ENCODE assay signal across 8 mouse cellular contexts in the genomic region with DNA sequence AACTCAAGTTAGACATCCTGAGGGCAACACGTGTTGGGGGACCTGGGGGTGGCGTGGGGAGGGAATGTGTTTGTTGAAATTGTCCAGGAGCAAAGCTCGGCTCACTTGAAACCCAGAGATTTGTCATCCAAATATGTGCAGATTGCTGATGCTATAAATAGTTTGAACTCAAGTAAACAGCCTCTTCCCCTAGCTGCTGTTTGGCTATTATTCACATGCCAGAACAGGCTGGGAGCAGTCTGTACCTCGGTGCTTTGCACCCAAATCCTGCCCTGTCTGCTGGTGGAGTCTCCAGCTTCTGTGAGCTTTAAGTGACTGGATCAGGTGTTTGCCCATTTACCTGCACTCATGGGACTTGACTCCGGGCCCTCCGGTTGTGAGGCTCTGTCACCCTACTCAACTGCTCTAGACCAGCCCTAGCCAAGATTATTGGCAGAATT. TPM values are rescaled to one million over a fixed set of nuclear protein-coding genes. Genes with fewer than 3 reads are reported as not detected.
DNase-seq lines count a peak whose midpoint lies in the region; ATAC-seq and TF ChIP-seq lines count a peak whose summit lies in the region.

No protein-coding gene starts in this region.

- 0 out of 2 replicates have a peak, but pooled peaks cover 10% of the 10 kb centered on the region for H3K4me1 ChIP-seq in forebrain, embryonic 14.5 days (ENCODE audit: control insufficient read depth, insufficient read depth, low read length)
- H3K4me1 ChIP-seq in forebrain, embryonic 13.5 days: peaks cover 15% of the 10 kb centered on the region
- H3K4me1 ChIP-seq in kidney, adult 2 months (ENCODE audit: control insufficient read depth, insufficient read depth, low read length): peaks cover 19% of the 10 kb centered on the region
- H3K4me1 ChIP-seq in limb, embryonic 14.5 days (ENCODE audit: control insufficient read depth, insufficient read depth, low read length): peaks cover 14% of the 10 kb centered on the region
- H3K4me1 ChIP-seq in stomach, embryonic 15.5 days: peaks cover 26% of the 10 kb centered on the region

- no peak for ATAC-seq in forebrain, embryonic 14.5 days
- ATAC-seq in forebrain, embryonic 13.5 days: no peak
- ATAC-seq in limb, embryonic 14.5 days (ENCODE audit: low FRiP score, low read depth): peak; percentile 44; the same call in 1 of the 2 replicates
- peak; percentile 32; the same call in 1 of the 2 replicates for ATAC-seq in stomach, embryonic 15.5 days (ENCODE audit: insufficient read depth, low FRiP score, low read depth)

- WGBS in forebrain, embryonic 14.5 days: 87% methylated on average over 6 of the region's 6 CpGs
- 83% methylated on average over 6 of the region's 6 CpGs for WGBS in forebrain, embryonic 13.5 days
- WGBS in kidney, adult 2 months: 25% methylated on average over 6 of the region's 6 CpGs
- 43% methylated on average over 6 of the region's 6 CpGs for WGBS in limb, embryonic 14.5 days
- WGBS in stomach, embryonic 15.5 days: 25% methylated on average over 6 of the region's 6 CpGs

- no peak overlapping the region for H3K4me3 ChIP-seq in forebrain, embryonic 14.5 days (ENCODE audit: low read depth, low read length)
- no peak overlapping the region for H3K4me3 ChIP-seq in forebrain, embryonic 13.5 days
- H3K4me3 ChIP-seq in kidney, adult 2 months (ENCODE audit: insufficient read depth, low read depth, low read length): no peak overlapping the region
- H3K4me3 ChIP-seq in limb, embryonic 14.5 days (replicated peaks; ENCODE audit: low read length): no peak overlapping the region
- no peak overlapping the region for H3K4me3 ChIP-seq in stomach, embryonic 15.5 days (replicated peaks)

- no peaks in the 10 kb centered on the region for H3K36me3 ChIP-seq in forebrain, embryonic 14.5 days (ENCODE audit: control insufficient read depth, insufficient read depth, low read length)
- no peaks in the 10 kb centered on the region for H3K36me3 ChIP-seq in forebrain, embryonic 13.5 days (ENCODE audit: poor library complexity, severe bottlenecking)
- H3K36me3 ChIP-seq in kidney, adult 2 months (ENCODE audit: control insufficient read depth, insufficient read depth, low read length): no peaks in the 10 kb centered on the region; the same call in 1 of the 2 replicates
- H3K36me3 ChIP-seq in limb, embryonic 14.5 days (ENCODE audit: control insufficient read depth, insufficient read depth, low read length): no peaks in the 10 kb centered on the region
- no peaks in the 10 kb centered on the region for H3K36me3 ChIP-seq in stomach, embryonic 15.5 days

- DNase-seq in forebrain, embryonic 14.5 days (ENCODE audit: low spot score): peak; percentile 30
- peak; percentile 45 for DNase-seq in 3T3-L1 (ENCODE audit: low read depth, low spot score)
- DNase-seq in fibroblast of lung, adult 2 months (ENCODE audit: low read depth): peak; percentile 61
- peak; percentile 62 for DNase-seq in kidney, adult 2 months
- DNase-seq in limb, embryonic 14.5 days (ENCODE audit: low spot score): peak; percentile 8
- no peak for DNase-seq in spleen, postnatal 10 days (ENCODE audit: low spot score in 2 of 2)

- TF ChIP-seq POLR2A in kidney, adult 2 months (IDR thresholded peaks at IDR 0.05; ENCODE audit: low read depth, low read length): no peak
- no peak for TF ChIP-seq POLR2A in limb, embryonic 14.5 days (IDR thresholded peaks at IDR 0.05; ENCODE audit: borderline replicate concordance, extremely low read depth, insufficient read depth, insufficient read length)

- no peak overlapping the region for H3K9ac ChIP-seq in forebrain, embryonic 14.5 days (ENCODE audit: low read length)
- no peak overlapping the region for H3K9ac ChIP-seq in forebrain, embryonic 13.5 days
- no peak overlapping the region for H3K9ac ChIP-seq in limb, embryonic 14.5 days (ENCODE audit: low read depth, low read length, severe bottlenecking)
- H3K9ac ChIP-seq in stomach, embryonic 15.5 days: no peak overlapping the region

- TF ChIP-seq CTCF in kidney, adult 2 months (conservative IDR thresholded peaks at IDR 0.05; ENCODE audit: insufficient read depth, insufficient read length, low read depth, low read length): no peak

- no peak overlapping the region for H3K4me2 ChIP-seq in forebrain, embryonic 14.5 days (ENCODE audit: low read length)
- no peak overlapping the region for H3K4me2 ChIP-seq in forebrain, embryonic 13.5 days
- no peak overlapping the region for H3K4me2 ChIP-seq in limb, embryonic 14.5 days (replicated peaks; ENCODE audit: low read depth, low read length, severe bottlenecking)
- peak overlapping the region; percentile 2; the same call in 1 of the 2 replicates for H3K4me2 ChIP-seq in stomach, embryonic 15.5 days

- peak overlapping the region; percentile 27; the same call in 1 of the 2 replicates for H3K27ac ChIP-seq in forebrain, embryonic 14.5 days (ENCODE audit: low read depth, low read length)
- H3K27ac ChIP-seq in forebrain, embryonic 13.5 days: no peak overlapping the region
- H3K27ac ChIP-seq in kidney, adult 2 months (ENCODE audit: insufficient read depth, low read depth, low read length): peak overlapping the region; percentile 65
- no peak overlapping the region for H3K27ac ChIP-seq in limb, embryonic 14.5 days (replicated peaks; ENCODE audit: low read depth, low read length)
- peak overlapping the region; percentile 67 for H3K27ac ChIP-seq in stomach, embryonic 15.5 days

- H3K9me3 ChIP-seq in forebrain, embryonic 14.5 days (replicated peaks; ENCODE audit: control insufficient read depth, low read length): no peaks in the 10 kb centered on the region
- no peaks in the 10 kb centered on the region for H3K9me3 ChIP-seq in forebrain, embryonic 13.5 days (replicated peaks)
- H3K9me3 ChIP-seq in limb, embryonic 14.5 days (ENCODE audit: control insufficient read depth, low read length): no peaks in the 10 kb centered on the region
- H3K9me3 ChIP-seq in stomach, embryonic 15.5 days: no peaks in the 10 kb centered on the region

- H3K27me3 ChIP-seq in forebrain, embryonic 14.5 days (replicated peaks; ENCODE audit: control insufficient read depth, insufficient read depth, low read length): no peaks in the 10 kb centered on the region
- H3K27me3 ChIP-seq in forebrain, embryonic 13.5 days: no peaks in the 10 kb centered on the region
- no peaks in the 10 kb centered on the region for H3K27me3 ChIP-seq in kidney, adult 2 months (replicated peaks; ENCODE audit: control insufficient read depth, insufficient read depth, low read length)
- H3K27me3 ChIP-seq in limb, embryonic 14.5 days (ENCODE audit: control insufficient read depth, insufficient read depth, low read length): no peaks in the 10 kb centered on the region
- no peaks in the 10 kb centered on the region for H3K27me3 ChIP-seq in stomach, embryonic 15.5 days (replicated peaks)

RNA-seq across cellular contexts. Expression of gene Pkig, which starts 27.6 kb away (rescaled TPM):
- polyA plus RNA-seq in forebrain, embryonic 14.5 days (2014; fragmentation: Nextera tagmentation; extraction: Ambion mirVana): 163 and 181 TPM in 2 replicates
- 169 and 170 TPM in 2 replicates for polyA plus RNA-seq in forebrain, embryonic 13.5 days (2015; fragmentation: Nextera tagmentation; extraction: Ambion mirVana)
- polyA plus RNA-seq in kidney, adult 2 months (2012; rRNA removed): 100 and 107 TPM in 2 replicates
- polyA plus RNA-seq in limb, embryonic 14.5 days (2012; rRNA removed): 76.1 and 85.2 TPM in 2 replicates
- 126 and 133 TPM in 2 replicates for polyA plus RNA-seq in limb, embryonic 14.5 days (2014; fragmentation: Nextera tagmentation; extraction: Ambion mirVana)
- polyA plus RNA-seq in stomach, embryonic 15.5 days (2015; fragmentation: Nextera tagmentation; extraction: Ambion mirVana): 105 and 117 TPM in 2 replicates

RNA-seq across cellular contexts. Expression of gene Serinc3, which starts 40.9 kb away (rescaled TPM):
- 37.3 and 37.9 TPM in 2 replicates for polyA plus RNA-seq in forebrain, embryonic 14.5 days (2014; fragmentation: Nextera tagmentation; extraction: Ambion mirVana)
- polyA plus RNA-seq in forebrain, embryonic 13.5 days (2015; fragmentation: Nextera tagmentation; extraction: Ambion mirVana): 23.9 and 26.4 TPM in 2 replicates
- 340 and 357 TPM in 2 replicates for polyA plus RNA-seq in kidney, adult 2 months (2012; rRNA removed)
- 99.5 and 114 TPM in 2 replicates for polyA plus RNA-seq in limb, embryonic 14.5 days (2012; rRNA removed)
- polyA plus RNA-seq in limb, embryonic 14.5 days (2014; fragmentation: Nextera tagmentation; extraction: Ambion mirVana): 40.5 and 43.4 TPM in 2 replicates
- 46.3 and 49.1 TPM in 2 replicates for polyA plus RNA-seq in stomach, embryonic 15.5 days (2015; fragmentation: Nextera tagmentation; extraction: Ambion mirVana)

Comparison
In these comparisons a context has a peak if more than half of its experiments do, and no peak if none do; other contexts are left out.
1. H3K27ac ChIP-seq: peak in forebrain, embryonic 14.5 days (single experiment), kidney, adult 2 months (single experiment) and stomach, embryonic 15.5 days (single experiment); none in forebrain, embryonic 13.5 days (single experiment) and limb, embryonic 14.5 days (single experiment).
2. ATAC-seq: peak in limb, embryonic 14.5 days (single experiment) and stomach, embryonic 15.5 days (single experiment); none in forebrain, embryonic 14.5 days (single experiment) and forebrain, embryonic 13.5 days (single experiment).
3. DNase-seq: peak in forebrain, embryonic 14.5 days (single experiment), 3T3-L1 (single experiment), fibroblast of lung, adult 2 months (single experiment), kidney, adult 2 months (single experiment) and limb, embryonic 14.5 days (single experiment); none in spleen, postnatal 10 days (0 of 2).